Mouse (Mus musculus): Measurements from ENCODE around the gene Atg9a.

- TF ChIP-seq POLR2AphosphoS5 (IDR thresholded peaks at IDR 0.05; ENCODE audit: borderline replicate concordance, low read depth, low read length) (no peak), MEF2A (IDR thresholded peaks at IDR 0.05; ENCODE audit: extremely low read depth, insufficient replicate concordance, low read depth, low read length, poor library complexity, severe bottlenecking) (no peak), CHD1 (IDR thresholded peaks at IDR 0.05; ENCODE audit: low read depth, low read length) (no peak), CTCF (IDR thresholded peaks at IDR 0.05 in 2 of 3, conservative IDR thresholded peaks at IDR 0.05 in 1 of 3; ENCODE audit: control insufficient read depth in 1 of 3, insufficient read depth in 1 of 3, low read depth in 2 of 3, low read length in 3 of 3, poor library complexity in 1 of 3, severe bottlenecking in 1 of 3) (no peak), SMC3 (IDR thresholded peaks at IDR 0.05; ENCODE audit: low read depth, low read length) (no peak)
These were observed 38.5 kb upstream of the Atg9a start for GRCm38 (mm10) chr1:75230335-75230994.
